Mouse (Mus musculus) cerebellum, adult 2 months (tissue): ENCODE data around the gene Gm7347.
"Not testable (repeated sequence)": the region's sequence is repeated elsewhere in the genome, so short reads cannot be mapped to it uniquely, and the experiment has no call there.

Experiments used
- CTCF ChIP-seq: fragments of 200-500 bp; IDR thresholded peaks from 2 replicates; pipeline ENCODE4 v1.5.1; 2011; ENCODE audit warnings: low read depth, mild to moderate bottlenecking, control low read depth, low read length, moderate library complexity, borderline replicate concordance; ENCODE audit not compliant: insufficient read depth
- POLR2A ChIP-seq: fragments of 200-500 bp; IDR thresholded peaks from 2 replicates; pipeline ENCODE4 v1.6.1; 2011; ENCODE audit warnings: low read length, control low read depth, borderline replicate concordance; ENCODE audit not compliant: insufficient read depth

DNA sequence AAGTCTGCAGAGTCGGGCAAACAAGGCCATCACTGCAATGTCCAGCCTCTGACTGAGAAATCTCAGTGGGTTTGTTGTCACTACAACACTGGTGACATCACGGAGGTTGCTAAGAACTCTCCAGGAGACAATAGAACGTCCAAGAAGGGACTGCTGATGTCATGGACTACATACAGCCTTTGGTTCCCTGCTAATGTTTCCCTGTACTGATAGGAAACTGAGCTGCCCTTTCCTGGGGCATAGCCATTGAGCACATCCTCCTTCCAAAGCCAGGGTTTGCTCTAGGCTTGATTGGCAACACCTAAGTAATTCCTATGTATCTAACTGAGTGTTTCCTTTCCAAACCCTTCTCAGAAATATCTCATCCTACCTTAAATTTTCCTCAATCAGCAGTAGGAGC, 46.9 kb upstream of the Gm7347 start, which contains the start of gene 5031410I06Rik:
- TF ChIP-seq CTCF, POLR2A: not testable (repeated sequence)
